Mouse (Mus musculus) olfactory bulb, adult 2 months (tissue): ENCODE measurements around the gene Immp2l. TPM values are rescaled to one million over a fixed set of nuclear protein-coding genes. Genes with fewer than 3 reads are reported as not detected.

Source experiments
- H3K27ac ChIP-seq: fragments of 200-500 bp; 2 replicates; pipeline ENCODE4 v1.5.1; 2012; ENCODE audit warnings: low read depth, low read length; ENCODE audit not compliant: insufficient read depth
- H3K4me1 ChIP-seq: fragments of 200-500 bp; 2 replicates; pipeline ENCODE4 v1.6.1; 2012; ENCODE audit warnings: low read length; ENCODE audit not compliant: control insufficient read depth, insufficient read depth
- H3K4me3 ChIP-seq: fragments of 200-500 bp; 2 replicates; pipeline ENCODE4 v1.5.1; 2012; ENCODE audit warnings: mild to moderate bottlenecking, low read depth, low read length, moderate library complexity; ENCODE audit not compliant: insufficient read depth
- CTCF ChIP-seq: fragments of 200-500 bp; IDR thresholded peaks from 2 replicates; pipeline ENCODE4 v1.5.1; 2012; ENCODE audit warnings: low read depth, mild to moderate bottlenecking, low read length, moderate library complexity; ENCODE audit not compliant: insufficient read depth
- POLR2A ChIP-seq: fragments of 200-500 bp; IDR thresholded peaks from 2 replicates; pipeline ENCODE4 v1.6.1; 2012; ENCODE audit warnings: mild to moderate bottlenecking, low read depth, low read length, moderate library complexity; ENCODE audit not compliant: insufficient read depth
- WGBS: fragments of 180-500 bp; shearing (Covaris S2); methylation state at CpG from one replicate; pipeline ENCODE4 v1.1.7; 2018; 5-methylcytosine and 5-hydroxymethylcytosine counted together
- polyA plus RNA-seq: library from polyadenylated mRNA; stranded (reverse); fragments of >200 nt; gene quantifications from 2 replicates; pipeline ENCODE4 v1.2.4, GENCODE M21; 2012; ENCODE audit warnings: low replicate concordance; ENCODE audit not compliant: missing spikeins, insufficient read depth, insufficient read length

Immp2l gene
- polyA plus RNA-seq, 1 experiment = not detected

GRCm38 (mm10) chr12:41593401-41593800 lies 569.5 kb downstream of the Immp2l start:
- no peak overlapping the region for H3K4me3 ChIP-seq
- H3K4me1 ChIP-seq = no peaks in the 10 kb centered on the region
- TF ChIP-seq CTCF (no peak), POLR2A (no peak)
- H3K27ac ChIP-seq = no peak overlapping the region
- 84% methylated on average over 5 of the region's 5 CpGs for WGBS

GRCm38 (mm10) chr12:41594037-41594436 lies 570.1 kb downstream of the Immp2l start:
- Histone ChIP-seq H3K4me3 (no peak overlapping the region), H3K27ac (no peak overlapping the region), H3K4me1 (no peaks in the 10 kb centered on the region)
- WGBS = 51% methylated on average over 4 of the region's 4 CpGs
- TF ChIP-seq POLR2A (no peak), CTCF (no peak)

- Histone ChIP-seq H3K27ac (no peak overlapping the region), H3K4me3 (no peak overlapping the region), H3K4me1 (no peaks in the 10 kb centered on the region)
- WGBS = 78% methylated on average over 3 of the region's 3 CpGs
- TF ChIP-seq CTCF = no peak
- TF ChIP-seq POLR2A = no peak
These were observed 591.4 kb downstream of the Immp2l start for GRCm38 (mm10) chr12:41615271-41615670.

GRCm38 (mm10) chr12:41621341-41621740 lies 597.5 kb downstream of the Immp2l start:
- WGBS = 87% methylated on average over 6 of the region's 6 CpGs
- H3K4me3 ChIP-seq = no peak overlapping the region
- TF ChIP-seq POLR2A (no peak), CTCF (no peak)
- no peak overlapping the region for H3K27ac ChIP-seq
- no peaks in the 10 kb centered on the region for H3K4me1 ChIP-seq

GRCm38 (mm10) chr12:41643262-41643661 lies 619.4 kb downstream of the Immp2l start:
- Histone ChIP-seq H3K4me3 (no peak overlapping the region), H3K27ac (no peak overlapping the region), H3K4me1 (no peaks in the 10 kb centered on the region)
- no peak for TF ChIP-seq POLR2A
- no peak for TF ChIP-seq CTCF
- 83% methylated on average over 4 of the region's 4 CpGs for WGBS

- H3K4me3 ChIP-seq = no peak overlapping the region
- no peak overlapping the region for H3K27ac ChIP-seq
- TF ChIP-seq POLR2A = no peak
- TF ChIP-seq CTCF = no peak
- 28% methylated on average over 4 of the region's 4 CpGs for WGBS
- no peaks in the 10 kb centered on the region for H3K4me1 ChIP-seq
These were observed 621.1 kb downstream of the Immp2l start for GRCm38 (mm10) chr12:41644802-41645551.

- TF ChIP-seq CTCF (no peak), POLR2A (no peak)
- Histone ChIP-seq H3K4me1 (no peaks in the 10 kb centered on the region), H3K27ac (no peak overlapping the region), H3K4me3 (no peak overlapping the region)
- WGBS = 43% methylated on average over 5 of the region's 5 CpGs
These were observed 623.2 kb downstream of the Immp2l start for GRCm38 (mm10) chr12:41646956-41647575.

- 94% methylated on average over 2 of the region's 2 CpGs for WGBS
- TF ChIP-seq POLR2A (no peak), CTCF (no peak)
- Histone ChIP-seq H3K27ac (no peak overlapping the region), H3K4me1 (no peaks in the 10 kb centered on the region), H3K4me3 (no peak overlapping the region)
These were observed 623.8 kb downstream of the Immp2l start for GRCm38 (mm10) chr12:41647675-41648074.

- Histone ChIP-seq H3K27ac (no peak overlapping the region), H3K4me1 (no peaks in the 10 kb centered on the region), H3K4me3 (no peak overlapping the region)
- WGBS = 42% methylated on average over 8 of the region's 8 CpGs
- TF ChIP-seq POLR2A = no peak
- TF ChIP-seq CTCF = no peak
These were observed 626.1 kb downstream of the Immp2l start for GRCm38 (mm10) chr12:41649826-41650541.
